Mouse (Mus musculus): ENCODE measurements around the gene Tmed9.
"Not testable (repeated sequence)": the region's sequence is repeated elsewhere in the genome, so short reads cannot be mapped to it uniquely, and the experiment has no call there.

Tmed9 gene

DNA sequence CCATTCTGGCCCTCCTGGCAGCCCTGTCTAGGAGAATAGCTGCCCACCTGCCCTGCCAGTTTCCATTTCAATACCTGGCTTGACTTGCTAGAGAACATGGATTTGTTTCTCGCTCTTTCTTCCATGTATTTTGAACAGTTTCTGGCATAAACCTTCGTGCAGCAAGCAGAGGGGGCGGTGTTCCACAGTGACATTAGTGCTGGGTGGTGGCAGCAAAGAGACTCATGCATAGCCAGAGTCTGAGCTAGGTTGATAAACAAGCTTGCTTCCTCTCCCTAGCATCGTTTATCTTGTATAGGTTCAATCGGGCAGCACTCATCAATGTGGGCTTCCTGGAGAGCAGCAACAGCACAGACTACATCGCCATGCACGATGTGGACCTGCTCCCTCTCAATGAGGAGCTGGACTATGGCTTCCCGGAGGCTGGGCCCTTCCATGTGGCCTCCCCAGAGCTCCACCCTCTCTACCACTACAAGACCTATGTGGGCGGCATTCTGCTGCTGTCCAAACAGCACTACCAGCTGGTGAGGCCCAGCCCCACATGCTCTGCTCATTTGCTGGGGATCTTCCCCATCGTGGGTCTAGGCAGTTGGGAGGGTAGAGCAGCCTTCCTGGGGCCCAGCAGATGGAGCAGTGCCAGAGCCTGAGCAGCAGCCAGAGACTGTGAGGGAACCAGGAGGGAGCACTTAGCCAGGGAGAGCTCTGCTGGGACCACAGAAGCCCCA, 33.5 kb downstream of the Tmed9 start:
- in situ Hi-C loops (cut with MboI, MseI): no loop called here

- in situ Hi-C loops (cut with MboI, MseI): no loop called here
Measured at GRCm38 (mm10) chr13:55607624-55608006, 34.1 kb downstream of the Tmed9 start.

DNA sequence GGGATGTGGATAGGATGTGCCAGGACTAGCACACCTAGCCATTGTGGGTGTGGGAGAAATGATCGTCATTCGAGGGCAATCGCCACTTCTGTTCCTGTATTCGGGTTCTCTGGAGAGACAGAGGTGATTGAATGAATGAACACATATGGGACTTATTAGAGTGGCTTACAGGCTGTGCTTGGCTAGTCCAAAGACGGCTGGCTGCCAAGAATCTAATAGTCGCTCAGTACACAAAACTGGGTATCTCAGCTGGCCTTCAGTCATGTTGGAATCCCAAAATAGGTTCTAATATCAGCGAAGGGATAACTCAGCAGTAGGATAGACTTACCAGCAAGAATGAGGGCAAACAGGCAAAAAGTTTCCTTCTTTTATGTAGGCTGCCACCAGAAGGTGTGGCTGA, 38.5 kb downstream of the Tmed9 start:
- in situ Hi-C loops (cut with MboI, MseI): no loop called here

DNA sequence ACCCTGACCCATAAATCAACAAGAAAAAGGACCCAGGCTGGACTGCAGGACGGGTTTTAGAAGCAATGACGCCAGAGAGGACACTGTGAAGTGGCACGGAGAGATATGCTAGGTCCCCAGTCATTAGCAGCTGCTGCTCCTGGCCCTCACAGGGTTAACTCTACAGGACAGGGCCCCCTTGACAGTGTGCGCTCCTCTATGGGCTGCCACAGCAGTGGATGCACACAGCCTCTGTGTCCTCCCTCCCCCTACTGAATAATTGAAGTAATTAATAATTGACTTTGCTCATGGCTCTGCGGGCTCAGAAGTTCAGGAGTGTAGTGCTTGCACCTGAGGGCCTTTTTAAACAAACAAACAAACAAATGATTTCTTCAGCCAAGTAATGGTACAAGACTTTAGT, 39.9 kb downstream of the Tmed9 start:
- in situ Hi-C loops (cut with MboI, MseI): no loop called here

- in situ Hi-C loops (cut with MboI, MseI): no loop called here
Measured at GRCm38 (mm10) chr13:55619328-55619727, 45.8 kb downstream of the Tmed9 start.

- in situ Hi-C loops (cut with MboI, MseI): no loop called here
Measured at GRCm38 (mm10) chr13:55620275-55620674, 46.7 kb downstream of the Tmed9 start.

DNA sequence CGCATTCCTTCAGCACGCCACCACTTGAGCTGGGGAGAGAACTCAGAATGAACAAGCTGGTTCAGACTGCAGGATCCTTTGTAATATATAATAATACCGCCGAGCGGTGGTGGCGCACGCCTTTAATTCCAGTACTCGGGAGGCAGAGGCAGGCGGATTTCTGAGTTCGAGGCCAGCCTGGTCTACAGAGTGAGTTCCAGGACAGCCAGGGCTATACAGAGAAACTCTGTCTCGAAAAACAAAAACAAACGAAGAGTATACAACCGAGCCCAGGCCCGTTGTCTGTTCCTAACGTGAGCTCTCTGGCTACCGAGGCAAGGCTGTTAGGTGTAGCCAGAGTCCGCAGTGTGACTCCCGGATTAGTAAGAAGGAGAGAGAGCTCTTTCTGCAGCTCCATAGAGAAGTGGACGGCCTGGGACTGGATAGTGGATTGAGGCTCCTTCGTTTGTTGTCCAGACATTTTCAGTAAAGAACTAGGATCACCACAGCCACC, 48.7 kb downstream of the Tmed9 start:
- in situ Hi-C loops (cut with MboI, MseI): not testable (repeated sequence)

DNA sequence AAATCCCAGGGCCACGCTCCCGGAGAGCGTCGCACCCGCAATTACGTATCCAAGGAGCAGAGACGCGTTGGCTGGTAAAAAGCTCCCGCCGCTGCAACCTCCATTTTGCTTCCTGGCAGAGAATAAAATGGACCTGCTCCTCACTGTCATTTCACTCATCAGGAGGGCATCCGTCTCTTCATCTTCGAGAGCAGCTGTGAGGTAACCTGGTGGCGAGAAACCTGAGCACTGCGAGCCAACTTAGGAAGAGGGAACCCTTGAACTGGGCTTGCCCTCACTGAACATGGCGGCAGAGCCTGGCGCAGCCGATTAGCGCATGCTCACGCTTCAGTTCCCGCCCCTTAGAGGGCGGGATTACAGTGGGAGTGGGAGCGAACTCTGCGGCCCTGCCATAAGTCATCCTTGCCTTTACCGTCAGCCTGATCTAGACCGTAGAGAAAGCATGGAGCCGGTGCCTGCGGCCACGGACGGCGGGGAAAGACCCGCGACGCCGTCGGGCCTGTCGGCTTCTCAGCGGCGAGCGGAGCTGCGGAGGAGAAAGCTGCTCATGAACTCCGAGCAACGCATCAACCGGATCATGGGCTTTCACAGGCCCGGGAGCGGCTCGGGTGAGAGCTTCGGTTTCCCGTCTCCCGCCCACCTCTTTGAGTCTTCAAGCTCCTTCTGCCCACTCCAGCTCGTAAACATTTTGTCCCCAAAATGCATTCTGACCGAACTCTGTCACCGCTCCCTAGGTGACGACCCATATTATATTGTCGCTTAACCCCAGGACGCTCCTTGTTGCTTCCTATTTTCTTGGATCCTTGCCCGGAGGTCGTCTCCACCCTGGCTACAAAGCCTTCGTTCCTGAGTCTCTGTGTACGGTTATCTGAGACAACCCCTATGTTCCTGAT, 49.4 kb downstream of the Tmed9 start, which contains the start of gene Caml:
Caml (plus strand) TSS at position 357 of the 893 bp plus-strand sequence.
- in situ Hi-C loops (cut with MboI, MseI): no loop called here

DNA sequence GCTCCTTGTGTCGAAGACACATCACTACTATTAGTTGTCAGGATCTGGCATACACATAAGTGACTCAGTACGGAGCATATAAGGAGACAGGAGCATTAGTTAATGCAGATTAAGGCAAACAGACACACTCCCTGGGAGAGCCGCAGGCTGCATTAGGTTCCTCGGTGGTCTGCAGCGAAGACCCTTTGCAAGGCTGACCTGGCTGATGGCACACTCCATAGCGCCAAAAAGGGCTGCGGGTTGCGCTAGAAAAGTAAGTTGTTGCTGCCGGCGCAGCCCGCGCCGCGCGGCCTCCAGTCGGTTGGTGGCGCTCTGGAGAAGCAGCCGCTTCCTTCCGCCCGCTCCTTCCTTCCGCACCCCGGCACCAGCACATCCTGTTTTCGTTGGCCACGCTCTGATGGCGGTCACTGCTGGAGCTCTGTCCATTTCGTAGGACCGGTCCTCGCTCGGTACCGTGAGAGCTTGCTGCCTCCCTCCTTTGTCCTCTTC, 61.2 kb downstream of the Tmed9 start, which contains the start of gene Ddx46:
Ddx46 (plus strand) TSS at position 389 of the 489 bp plus-strand sequence.
- in situ Hi-C loops (cut with MboI, MseI): loop anchor here in 1 of 2 experiments (5.0 kb wide), 1 partner anchor 32 kb away; no protein-coding TSS in a partner anchor

GRCm38 (mm10) chr13:55635146-55635571, 61.6 kb downstream of the Tmed9 start:
- in situ Hi-C loops (cut with MboI, MseI): loop anchor here in 1 of 2 experiments (5.0 kb wide), 1 partner anchor 33 kb away; no protein-coding TSS in a partner anchor

- in situ Hi-C loops (cut with MboI, MseI): loop anchor here in 1 of 2 experiments (5.0 kb wide), 1 partner anchor 34 kb away; no protein-coding TSS in a partner anchor
Measured at GRCm38 (mm10) chr13:55636185-55636983, 62.9 kb downstream of the Tmed9 start.

DNA sequence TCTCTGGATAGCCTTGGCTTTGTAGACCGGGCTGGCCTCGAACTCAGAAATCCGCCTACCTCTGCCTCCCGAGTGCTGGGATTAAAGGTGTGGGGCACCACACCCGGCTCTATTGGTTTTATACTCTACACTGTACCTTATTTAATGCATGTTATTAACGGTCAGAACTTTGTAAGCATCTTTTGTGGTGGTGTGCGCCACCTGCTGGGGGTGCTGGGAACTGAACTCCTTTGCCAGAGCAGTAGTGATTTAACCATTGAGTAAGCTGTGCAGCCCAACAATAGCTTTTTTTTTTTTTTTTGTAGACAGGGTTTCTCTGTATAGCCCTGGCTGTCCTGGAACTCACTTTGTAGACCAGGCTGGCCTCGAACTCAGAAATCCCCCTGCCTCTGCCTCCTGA, 66.9 kb downstream of the Tmed9 start:
- in situ Hi-C loops (cut with MboI, MseI): not testable (repeated sequence)

DNA sequence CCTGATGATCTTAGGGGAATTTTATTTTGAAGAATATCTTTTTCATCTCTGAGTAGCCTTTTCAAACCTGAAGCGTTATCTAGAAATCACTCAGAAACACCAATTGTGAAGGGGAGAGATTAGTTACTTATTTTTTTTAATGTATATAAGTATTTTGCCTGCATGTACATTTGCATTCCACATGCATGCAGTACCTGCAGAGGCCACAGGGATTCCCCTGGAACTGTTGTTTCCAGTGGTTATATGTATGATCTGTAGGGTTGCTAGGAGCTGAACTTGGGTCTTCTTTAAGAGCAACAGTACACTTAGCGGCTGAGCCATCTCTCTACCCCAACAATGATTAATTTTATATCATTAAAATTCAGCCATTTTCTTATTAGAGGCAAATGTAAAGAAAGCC, 71.0 kb downstream of the Tmed9 start:
- in situ Hi-C loops (cut with MboI, MseI): no loop called here
